Mouse (Mus musculus) cerebellum, adult 2 months (tissue): ENCODE data around the gene Irf2.

Experiments used
- CTCF ChIP-seq: fragments of 200-500 bp; IDR thresholded peaks from 2 replicates; pipeline ENCODE4 v1.5.1; 2011; ENCODE audit warnings: low read depth, mild to moderate bottlenecking, control low read depth, low read length, moderate library complexity, borderline replicate concordance; ENCODE audit not compliant: insufficient read depth
- POLR2A ChIP-seq: fragments of 200-500 bp; IDR thresholded peaks from 2 replicates; pipeline ENCODE4 v1.6.1; 2011; ENCODE audit warnings: low read length, control low read depth, borderline replicate concordance; ENCODE audit not compliant: insufficient read depth

DNA sequence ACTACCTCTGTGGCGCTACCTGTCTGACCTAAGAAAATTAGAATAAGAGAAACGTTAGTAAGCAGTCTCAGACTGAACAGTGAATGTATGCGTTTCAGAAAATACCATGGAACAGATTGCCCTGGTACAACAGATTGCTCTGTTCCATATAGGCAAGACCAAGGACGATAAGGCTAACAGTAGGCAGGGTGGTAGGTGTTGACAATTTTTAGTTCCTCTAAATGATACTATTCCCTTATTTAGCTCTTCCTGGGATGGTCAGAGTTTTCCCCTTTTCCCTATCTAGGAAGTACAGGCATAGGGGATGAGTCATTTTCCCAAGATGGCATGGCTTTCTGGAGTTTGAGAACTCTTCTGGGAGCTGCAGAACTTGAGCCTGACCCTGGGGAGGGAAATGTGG, 73.4 kb downstream of the Irf2 start:
- TF ChIP-seq CTCF (no peak), POLR2A (no peak)
